Mouse (Mus musculus) ES-E14 (cell line): ENCODE results near the gene Pla2g12a.

Source experiments
- CHD2 ChIP-seq: IDR thresholded peaks from 2 replicates; pipeline ENCODE4 v1.6.1; 2014; ENCODE audit warnings: mild to moderate bottlenecking, low read depth, low read length, inconsistent platforms
- HCFC1 ChIP-seq: IDR thresholded peaks from 2 replicates; pipeline ENCODE4 v1.6.1; 2012; ENCODE audit warnings: low read length, inconsistent platforms, borderline replicate concordance; ENCODE audit not compliant: insufficient read depth
- MAFK ChIP-seq: IDR thresholded peaks from 2 replicates; pipeline ENCODE4 v1.6.1; 2014; ENCODE audit warnings: mild to moderate bottlenecking, low read depth, low read length, inconsistent platforms; ENCODE audit not compliant: insufficient read depth
- ZC3H11A ChIP-seq: IDR thresholded peaks from 2 replicates; pipeline ENCODE4 v1.6.1; 2012; ENCODE audit warnings: low read depth, mild to moderate bottlenecking, inconsistent platforms, low read length, borderline replicate concordance
- ZNF384 ChIP-seq: IDR thresholded peaks from 2 replicates; pipeline ENCODE4 v1.6.1; 2012; ENCODE audit warnings: low read depth, low read length, inconsistent platforms

DNA sequence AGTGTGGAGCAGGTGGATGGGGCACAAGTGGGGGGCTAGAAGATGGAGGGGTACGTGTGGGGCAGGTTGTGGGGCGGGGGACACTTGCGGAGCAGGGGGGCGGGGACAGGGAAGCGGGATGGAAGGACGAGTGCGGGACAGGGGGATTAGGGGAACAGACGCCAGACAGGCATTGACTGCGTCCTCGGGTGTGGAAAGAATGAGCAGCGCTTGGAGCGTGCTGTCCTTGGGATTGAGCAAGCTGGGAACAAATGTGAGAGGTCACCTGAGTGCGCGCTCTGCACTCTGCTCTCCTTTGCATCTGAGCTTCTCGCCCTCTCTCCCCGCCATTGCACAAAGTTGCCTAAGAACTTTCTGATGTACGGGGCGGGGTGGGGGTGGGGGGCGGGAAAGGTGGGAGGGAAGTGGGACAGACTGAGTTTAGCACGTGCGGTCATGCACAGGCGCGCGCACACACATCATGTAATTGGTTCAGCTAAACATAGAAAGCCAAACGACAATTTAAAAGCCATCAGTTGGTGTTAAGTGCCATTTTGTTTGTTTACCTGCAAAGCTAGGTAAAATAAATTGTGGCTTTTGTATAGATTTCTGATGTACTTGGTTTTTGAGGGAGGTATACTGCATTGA is 838 bp downstream of the Pla2g12a start:
- no peak for TF ChIP-seq ZNF384
- no peak for TF ChIP-seq MAFK
- TF ChIP-seq CHD2, result no peak
- no peak for TF ChIP-seq HCFC1
- no peak for TF ChIP-seq ZC3H11A
